Mouse (Mus musculus) gastrocnemius, postnatal 10 days (tissue): ENCODE measurements at regions not wholly inside any gene's neighbourhood (a gene's known extent, or its start where the extent isn't known, plus 50 kb on each side); places are given as distances from the start of the nearest gene placed in this dataset.

Experiments used
- DNase-seq: peaks from one replicate; pipeline ENCODE4 v3.0.0; 2021; ENCODE audit warnings: mixed read lengths

DNA sequence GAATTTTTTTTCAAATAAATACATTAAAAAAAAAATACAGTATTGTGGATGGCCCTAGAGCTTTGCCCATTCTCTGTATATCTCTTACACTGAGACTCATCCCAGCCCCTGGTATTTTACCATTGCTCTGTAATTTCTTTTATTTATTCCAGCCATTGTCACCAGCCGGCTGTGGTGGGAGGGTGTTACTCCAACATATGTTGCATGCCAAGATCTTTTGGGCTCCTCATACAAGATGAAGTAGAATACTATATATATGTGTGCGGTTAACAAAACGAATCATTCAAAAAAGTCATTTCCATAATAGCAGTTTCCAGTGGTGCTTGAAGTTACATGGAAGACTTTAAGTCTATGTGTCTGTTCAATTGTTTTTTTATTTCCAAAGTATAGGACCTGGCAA, 268.0 kb upstream of the Npvf start:
- no peak for DNase-seq

DNA sequence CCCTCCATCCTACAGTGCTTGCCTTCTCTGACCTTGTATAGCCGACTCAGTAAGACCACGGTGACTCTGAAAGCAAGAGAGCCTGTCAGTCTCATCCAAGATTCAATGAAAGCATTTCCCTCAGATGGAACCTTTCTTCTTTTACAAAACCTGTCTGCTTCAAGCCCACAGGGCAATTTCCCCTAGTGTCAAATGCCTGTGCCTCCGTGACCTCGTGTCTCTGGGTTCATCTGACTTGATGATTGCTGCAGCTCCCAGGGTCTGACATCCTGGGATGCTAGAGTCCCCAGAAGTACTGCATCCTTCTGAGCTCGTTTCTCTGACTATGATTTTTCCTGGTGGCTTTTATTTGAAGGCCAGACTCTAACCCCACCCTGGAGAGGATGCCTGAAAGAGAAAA, 270.3 kb upstream of the Npvf start:
- DNase-seq = no peak

DNA sequence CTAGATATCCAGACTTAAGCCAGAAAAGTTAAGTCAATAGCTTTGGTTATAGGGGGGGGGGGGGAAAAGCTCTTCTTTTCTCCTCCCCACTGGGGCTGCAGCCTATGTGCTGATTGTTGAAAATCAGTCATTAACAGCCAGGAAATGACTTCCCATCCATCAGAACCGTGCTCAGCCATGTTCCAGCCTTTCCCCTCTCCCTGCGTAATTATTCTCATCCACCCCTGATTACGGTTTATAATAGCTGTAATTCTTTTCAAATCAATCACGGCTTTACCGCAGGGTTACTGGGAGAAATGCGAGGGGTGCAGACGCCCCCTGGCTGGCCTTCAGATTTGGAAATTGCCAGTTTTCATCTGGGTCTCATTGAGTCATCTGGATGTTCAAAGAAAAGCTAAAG, 270.8 kb upstream of the Npvf start:
- DNase-seq = no peak

DNA sequence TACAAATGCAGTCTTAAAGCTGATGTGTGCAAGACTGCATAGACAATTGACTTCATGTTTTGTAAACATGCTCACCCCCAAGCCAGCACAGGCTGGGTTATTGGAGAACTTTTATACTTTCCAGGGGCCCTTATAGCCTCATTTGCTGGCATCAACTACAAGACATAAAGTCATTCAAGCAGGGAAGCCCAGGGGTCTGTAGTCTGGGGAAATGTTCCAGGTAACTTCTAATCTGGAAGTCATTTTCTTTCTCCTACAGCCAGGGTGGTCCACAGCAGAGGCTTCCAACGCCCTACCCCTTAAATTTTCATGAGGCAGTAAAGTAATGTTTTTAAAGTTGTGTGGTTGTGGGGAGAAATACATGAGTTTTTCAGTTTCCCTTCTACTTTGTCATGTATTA, 272.1 kb upstream of the Npvf start:
- DNase-seq = no peak

DNA sequence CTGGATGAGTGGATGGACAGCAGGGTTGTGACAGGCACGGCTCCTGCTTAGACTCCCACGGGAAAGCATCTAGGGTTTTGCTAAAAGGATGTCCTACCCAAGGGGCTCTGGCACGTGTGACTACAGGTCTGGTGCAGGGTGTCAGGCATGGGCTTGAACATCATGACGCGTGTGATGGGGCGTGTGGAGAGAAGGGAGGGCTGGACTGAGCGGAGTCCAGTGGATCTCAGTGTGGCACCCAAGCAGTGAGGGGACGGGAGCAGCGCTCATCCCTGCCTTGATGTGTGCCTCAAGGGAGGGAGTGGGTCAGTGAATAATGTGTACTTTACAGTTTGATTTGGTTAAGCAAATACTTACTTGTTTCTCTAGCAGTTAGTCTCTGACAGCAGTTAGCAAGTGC, 275.3 kb upstream of the Npvf start:
- DNase-seq = no peak

DNA sequence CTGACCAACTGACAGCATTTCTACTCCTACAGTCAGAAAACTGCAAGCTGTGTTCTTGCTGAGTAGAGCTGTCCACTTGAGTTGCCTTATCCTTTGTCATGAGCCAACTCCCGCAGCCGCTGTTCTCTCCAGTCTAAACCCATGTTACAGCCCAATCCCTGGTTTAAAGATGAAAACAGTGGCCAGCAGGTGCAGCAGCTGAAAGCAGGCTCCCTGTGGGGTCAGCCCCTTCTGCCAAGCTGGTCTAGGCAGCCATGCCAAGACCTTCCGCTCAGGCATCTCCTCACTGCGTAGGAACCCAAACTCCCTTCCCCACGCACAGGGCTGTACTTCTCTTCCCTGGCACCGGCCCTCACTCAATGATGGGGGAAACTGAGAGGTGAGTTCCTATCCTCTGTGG, 279.3 kb upstream of the Npvf start:
- no peak for DNase-seq

DNA sequence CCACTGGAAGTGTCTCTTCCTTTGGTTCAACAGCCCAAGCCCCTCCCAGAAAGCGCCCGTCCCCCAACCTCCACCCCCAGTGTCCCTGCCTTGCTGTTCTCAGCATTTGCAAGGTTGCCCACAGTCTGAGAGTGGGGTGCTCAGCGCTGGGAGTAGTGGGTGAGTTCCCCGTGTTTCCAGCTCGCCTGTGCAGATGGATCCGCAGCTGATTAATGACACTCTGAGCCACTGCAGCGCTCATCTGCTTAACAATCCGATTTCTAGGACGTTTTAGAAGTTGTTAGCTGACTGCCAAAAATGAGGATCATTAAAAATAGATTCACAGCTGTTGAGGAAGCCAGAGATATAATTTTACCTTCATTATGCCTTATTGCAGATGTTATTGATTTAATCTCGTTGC, 280.0 kb upstream of the Npvf start:
- DNase-seq = no peak

DNA sequence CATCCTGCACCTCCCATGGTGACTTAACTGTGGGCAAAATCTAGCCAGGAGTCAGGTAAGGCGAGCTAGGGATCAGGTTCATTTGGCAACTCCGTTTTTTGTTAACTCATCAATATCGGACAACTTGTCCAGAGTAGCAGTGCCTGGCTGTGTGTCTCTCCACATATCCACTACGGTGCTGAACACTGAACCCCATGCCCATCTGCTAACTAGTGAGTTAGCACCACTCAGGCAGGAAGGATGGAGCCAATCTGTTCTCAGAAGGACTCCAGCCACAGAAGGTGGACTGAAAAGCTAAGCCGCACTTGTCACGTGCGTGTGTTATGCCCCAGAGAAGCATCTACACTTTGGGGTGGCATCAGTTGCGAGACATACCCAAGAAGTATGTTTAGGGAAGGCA, 282.1 kb upstream of the Npvf start:
- no peak for DNase-seq

DNA sequence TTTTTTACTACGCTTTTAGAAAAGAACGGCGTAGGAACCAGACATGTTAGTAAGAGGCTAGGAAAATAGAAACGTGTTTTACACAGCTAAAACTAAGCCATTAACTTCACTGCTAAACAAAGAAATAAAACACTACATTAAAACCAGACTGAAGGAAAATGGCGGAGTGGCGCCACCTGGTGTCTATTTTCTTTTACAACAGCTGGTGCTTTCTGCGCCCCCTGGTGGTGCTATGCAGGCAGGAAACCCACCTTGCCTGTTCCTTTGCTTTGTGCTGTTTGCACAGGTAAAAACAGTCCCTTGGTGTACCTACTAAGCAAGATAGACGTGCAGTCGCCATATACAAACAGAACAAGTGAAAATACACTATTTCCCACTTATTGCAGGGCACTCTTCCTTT, 282.9 kb upstream of the Npvf start:
- peak; percentile 84 for DNase-seq

DNA sequence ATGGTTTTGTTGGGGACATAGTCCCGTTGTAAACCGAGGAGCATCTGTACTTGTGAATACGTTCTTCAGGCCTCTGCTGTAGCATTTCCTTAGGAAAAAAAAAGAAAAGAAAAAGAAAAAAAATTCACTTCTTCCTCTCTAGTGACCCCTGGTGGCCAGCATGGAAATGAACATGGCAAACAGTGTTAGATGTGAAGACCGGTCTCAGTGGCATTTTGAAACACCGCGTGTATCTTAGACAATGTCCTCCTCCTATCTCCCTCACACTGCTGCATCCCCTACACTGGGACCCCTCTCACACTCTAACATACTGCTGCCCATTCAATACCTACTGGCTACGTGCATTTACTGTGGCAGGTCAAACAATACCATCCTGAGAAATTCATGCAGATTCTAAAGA, 284.6 kb upstream of the Npvf start:
- DNase-seq = peak; percentile 41

DNA sequence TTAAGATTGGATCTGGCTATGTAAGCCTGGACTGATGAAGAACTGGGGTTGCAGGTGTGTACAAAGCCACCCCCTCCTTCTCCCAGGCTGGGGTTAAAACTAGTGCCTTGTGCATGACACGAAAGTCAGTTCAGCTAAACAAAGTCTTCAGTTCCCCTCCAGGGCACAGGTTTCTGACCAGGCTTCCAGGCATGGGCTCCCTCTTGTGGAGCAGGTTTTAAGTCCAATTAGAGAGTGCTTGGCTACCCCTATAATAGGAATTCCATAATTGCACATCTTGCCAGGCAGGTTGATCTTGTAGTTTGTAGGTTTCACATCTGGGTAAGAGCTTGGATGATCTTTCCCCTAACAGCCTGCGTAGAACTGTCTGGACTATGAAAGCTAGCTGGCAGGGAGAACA, 285.2 kb upstream of the Npvf start:
- no peak for DNase-seq

DNA sequence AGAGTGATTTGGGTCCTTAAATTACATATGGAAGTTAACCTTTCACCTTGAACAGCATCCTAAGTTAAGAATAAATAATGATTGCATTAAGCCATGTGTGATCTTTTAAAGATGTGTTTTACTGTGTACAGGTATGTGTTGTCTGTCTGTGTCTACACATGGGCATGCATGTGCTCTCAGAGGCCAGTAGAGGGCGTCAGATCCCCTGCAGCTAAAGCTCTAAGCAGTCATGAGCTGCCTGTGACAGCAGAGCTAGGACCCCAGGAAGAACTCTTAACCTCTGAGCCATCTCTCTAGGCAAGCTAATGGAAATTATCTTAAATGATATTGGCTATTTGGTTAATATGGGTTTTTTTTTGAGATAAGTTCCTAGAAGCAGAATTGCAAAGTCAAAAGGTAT, 285.9 kb upstream of the Npvf start:
- no peak for DNase-seq

DNA sequence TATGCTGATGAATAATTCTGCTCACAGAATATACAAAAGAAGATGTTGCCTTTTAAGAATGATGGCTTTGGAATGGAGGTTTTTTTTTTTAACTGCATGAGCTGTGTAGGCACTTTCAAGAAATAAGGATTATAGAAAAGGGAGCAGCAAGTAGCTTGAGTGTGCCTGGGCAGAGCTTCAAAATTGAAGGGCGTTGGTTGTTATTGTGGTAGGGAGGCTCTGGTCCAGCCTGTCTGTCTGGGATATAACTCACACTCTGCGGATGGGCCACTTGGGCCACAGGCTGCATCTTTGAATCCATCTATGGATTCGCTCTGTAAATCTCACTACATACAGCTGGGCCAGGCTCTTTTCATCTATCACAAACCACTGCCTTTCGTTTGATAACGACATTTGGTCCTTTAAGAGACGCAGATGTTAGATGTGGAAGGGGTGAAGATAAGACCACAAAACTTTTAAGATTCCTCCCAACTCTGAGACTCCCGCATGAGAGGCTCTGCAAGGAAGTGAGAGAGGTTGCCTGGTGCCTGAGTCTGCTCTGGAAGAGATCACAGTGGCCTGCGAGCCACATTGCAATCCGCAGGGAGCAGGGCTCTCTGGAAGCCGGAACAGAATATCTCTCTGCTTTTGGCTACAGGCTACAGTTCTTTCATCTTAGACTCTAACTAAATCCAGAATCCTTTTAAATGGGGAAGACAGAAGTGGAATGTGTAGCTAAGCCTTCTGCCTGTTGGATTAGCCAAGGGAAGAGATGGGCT, 286.6 kb upstream of the Npvf start:
- DNase-seq = no peak

DNA sequence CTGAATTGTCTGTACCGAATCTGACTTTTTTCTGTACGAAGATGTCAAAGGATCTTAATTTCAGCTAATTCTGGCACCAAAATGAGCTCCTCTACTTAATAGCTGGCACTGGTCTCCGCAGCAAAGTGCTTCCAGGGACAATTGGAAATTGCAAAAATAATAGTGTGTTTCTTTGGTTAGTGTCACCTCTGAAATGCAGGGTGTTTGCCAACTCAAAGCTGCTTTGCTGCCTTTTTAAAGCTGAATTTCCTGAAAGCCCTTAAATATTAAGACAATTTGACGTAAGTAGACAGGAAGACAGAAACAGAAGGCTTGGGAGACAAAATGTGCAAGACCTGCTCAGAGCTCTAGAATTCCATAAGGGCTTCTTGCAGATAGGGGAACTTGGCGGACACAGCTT, 288.5 kb upstream of the Npvf start:
- DNase-seq = no peak

DNA sequence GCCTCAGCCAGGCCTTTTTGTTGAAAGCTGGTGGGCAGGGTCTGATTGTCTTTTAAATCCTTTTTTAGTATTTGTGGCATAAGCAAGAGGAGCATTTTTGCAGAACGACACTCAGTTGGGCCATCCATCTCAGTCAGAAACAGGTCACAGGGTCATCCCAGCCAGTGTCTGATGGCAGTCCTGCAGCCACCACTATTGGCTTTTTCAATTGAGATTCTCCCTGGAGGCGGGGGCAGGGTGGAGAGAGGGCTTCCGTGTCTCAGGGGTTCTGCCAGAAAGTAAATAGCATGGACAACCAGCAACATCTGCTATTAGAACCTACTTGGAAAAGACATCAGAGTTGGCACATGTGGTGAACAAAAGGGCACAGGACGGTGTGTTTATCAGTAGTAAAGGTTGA, 293.8 kb upstream of the Npvf start:
- no peak for DNase-seq

DNA sequence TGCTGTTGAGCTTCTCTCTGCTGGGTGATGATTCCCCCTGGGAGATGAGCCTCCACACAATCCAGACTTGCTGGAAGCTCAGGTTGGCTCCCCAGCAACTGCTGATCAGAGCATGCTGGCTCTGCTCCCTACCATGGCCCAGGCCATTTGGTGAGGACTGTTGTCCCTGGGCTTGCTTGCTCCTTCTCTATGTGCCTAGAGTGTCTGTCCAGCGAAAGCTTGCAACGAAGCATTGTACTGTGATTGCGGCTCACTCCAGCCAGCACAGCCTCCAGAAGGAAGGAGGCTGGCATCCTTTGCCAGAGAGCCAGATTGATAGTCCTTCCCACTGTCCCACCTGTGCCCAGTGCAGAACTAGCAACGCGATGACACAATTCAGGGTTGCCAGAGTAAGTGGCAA, 295.1 kb upstream of the Npvf start:
- no peak for DNase-seq

DNA sequence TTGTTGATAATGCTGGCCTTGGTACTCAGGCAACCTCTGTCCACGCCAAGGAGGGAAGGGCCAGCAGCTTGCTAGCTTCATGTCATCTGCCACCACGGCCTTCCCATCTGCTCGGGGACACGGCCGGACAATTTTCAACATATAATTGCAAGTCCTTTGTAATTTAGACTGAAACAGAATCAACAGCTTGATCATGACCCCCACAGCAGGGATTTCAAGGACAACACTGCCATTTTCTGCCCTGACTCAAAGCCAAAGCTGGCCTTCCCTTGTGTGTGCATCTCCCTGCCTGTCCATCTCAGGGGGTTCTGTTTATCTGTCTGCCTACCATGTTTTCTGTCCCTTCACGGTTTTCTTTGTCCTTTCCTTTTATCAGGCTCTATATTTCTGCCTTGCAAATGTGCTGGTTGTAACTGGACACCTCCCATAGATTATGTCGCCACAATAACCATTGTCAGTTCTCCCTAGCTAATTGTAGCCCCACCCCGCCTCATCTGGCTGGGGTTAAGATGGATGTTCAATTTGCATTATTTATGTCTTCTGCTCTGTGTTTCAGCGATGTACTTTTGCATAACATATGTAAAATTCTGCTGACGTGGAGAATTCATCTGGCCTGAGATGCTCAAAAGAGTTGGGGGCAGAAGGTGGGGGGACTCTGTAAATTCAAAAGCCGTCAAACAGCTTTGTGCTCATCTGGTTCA, 295.8 kb upstream of the Npvf start:
- DNase-seq = no peak

DNA sequence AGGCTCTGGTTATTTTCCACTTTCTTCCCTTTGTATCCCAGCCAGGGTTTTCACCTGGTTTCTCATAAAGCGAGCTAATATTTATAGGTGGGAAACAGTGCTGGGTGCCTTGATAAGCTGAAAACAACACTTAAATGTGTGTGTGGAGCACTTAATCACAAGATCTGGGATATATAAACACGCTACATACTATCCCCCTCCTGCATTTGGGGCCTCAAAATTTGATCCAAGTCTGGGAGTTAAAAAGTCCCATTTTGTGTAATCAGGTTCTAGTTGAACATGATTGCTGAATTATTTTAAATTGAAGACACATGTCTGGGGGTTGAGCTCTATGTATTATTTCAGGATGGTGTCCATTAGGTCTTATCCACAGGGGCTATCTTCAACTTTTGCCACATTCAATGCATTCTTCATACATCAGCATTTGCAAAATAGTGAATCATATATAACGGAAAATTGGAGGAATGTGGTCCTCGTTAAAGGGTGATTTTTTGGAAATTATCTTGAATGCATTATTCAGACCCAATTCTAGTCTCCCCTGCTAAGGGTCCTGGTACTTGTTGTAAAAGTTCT, 303.2 kb upstream of the Npvf start:
- no peak for DNase-seq

DNA sequence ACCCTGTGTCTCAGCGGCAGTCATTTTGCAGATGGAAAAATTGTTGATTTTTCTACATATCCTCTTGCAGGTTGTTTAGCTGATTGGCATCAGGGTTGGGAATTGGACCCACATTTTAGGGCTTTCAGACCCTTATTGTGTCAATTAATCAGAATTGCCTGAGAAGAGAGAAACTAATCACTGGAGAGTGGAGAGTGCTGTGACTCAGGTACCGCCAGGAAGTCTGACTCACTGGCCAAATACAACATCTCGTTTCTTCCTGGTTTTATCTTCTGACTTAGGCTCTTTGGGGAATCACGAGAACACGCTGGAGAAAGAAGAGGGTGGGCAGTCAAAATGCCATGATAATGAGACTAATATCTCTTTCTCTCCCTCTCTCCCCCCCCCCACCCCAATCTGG, 306.1 kb upstream of the Npvf start:
- DNase-seq = no peak

DNA sequence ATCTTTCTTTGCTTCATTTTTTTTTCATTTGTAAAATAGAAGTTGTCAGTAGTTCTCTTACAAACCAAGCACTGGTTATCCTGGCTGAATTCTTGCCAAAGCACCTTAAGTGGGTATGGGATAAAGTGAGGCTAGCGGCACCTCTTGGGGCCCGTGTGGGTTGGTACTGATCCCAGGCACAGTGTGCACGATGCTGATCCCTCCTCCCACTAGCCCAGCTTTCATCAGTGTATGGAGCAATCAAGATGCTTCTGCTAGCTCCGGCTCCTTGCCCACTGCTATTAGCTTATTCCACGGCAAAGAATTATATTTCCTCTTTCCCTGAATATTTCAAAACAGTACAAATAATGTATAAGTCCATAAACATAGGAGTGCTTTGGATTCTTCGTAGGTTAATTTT, 307.4 kb upstream of the Npvf start:
- DNase-seq = no peak

DNA sequence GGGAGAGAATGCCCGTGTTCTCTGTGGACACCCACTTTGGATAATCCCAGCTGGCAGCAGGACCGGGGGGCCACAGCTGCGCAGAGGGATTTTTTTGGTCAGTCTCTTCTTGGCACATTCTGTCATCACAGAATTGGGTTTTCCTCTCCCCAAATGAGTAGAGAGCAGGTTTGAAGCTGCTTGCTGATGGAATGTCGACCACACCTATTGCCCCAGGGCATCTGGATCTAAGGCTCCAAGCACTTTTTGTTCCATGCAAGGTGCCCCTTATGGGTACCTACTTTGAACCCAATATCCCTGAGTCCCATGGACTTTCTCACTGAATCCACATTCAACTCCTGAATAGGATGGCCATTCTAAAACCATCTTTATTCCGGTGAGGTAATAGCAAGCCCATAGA, 314.3 kb upstream of the Npvf start:
- DNase-seq = no peak

DNA sequence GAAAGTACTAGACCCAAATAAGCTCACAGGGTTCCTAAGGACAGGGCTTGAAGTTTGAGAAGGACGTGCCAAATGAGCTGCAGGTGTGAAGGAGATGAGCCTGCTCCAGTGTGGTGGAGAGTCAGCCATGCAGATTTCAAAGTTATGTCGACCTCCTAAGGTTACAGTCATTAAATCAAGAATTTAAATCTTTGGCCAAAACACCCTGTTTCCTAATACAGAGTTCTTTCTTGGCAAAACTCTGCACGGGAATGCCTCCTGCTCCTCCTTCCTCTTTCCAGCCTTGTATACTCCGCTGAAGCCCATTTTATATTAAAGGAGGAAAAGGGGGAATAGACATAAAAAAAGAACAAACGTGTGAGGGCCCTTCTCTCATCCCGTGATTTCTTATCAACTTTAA, 315.1 kb upstream of the Npvf start:
- no peak for DNase-seq

DNA sequence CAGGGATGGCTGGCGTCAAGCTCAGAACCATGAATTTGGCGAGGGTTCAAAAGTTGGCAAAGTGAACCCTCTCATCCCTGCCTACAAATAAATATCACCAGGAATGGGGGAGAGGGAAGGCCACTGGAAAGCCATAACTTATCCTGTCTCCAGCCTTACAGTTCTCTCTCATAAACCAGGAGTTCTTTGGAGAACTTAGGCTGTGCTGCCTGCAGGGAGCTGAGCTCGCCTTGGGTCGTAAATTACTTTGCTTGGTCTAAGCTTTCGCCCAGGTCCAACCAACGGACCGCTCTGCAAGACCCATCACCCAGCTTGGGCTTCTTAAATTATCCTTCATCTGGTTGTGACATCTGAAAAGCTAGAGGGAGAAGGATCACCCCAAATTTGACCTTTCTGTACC, 315.8 kb upstream of the Npvf start:
- DNase-seq = no peak

DNA sequence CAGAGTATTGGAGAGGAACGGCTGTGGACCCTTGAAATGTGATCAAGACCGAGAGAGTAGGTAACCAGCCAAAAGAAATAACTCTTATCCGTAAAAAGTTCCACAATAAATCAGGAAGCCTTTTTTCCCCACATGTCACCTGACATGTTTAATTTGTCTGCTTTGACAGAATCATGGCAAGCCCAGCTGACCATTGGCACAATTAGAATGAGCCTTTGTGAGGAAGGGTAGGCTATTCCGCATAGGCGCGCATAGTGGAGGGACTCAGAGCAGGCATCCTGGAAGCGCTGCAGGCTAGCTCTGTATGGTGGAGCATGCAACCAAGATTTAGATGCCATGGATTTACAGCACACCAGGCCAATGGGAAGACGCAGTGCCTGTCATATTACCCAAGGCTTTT, 316.5 kb upstream of the Npvf start:
- DNase-seq = no peak
